Mouse (Mus musculus): ENCODE data around the gene Prg2. TPM values are rescaled to one million over a fixed set of nuclear protein-coding genes. Genes with fewer than 3 reads are reported as not detected.

Gene Prg2
- not detected for total RNA-seq (2021)
- long read RNA-seq, experiment 1 = 0 reads
- long read RNA-seq, experiment 2 = 0 reads

GRCm38 (mm10) chr2:84980188-84980587 lies at the start of gene Prg2:
TSS of gene Prg2 (plus strand) at chr2:84980461.
- no peak for DNase-seq (ENCODE audit: low spot score in 2 of 2)

- DNase-seq (ENCODE audit: low spot score in 2 of 2) = no peak
Observed at GRCm38 (mm10) chr2:84933992-84934648, 46.1 kb upstream of the Prg2 start.

GRCm38 (mm10) chr2:84934649-84935007 lies 45.6 kb upstream of the Prg2 start:
- no peak for DNase-seq (ENCODE audit: low spot score in 2 of 2)

- no peak for DNase-seq (ENCODE audit: low spot score in 2 of 2)
Observed at GRCm38 (mm10) chr2:84935065-84935464, 45.2 kb upstream of the Prg2 start.

- no peak for DNase-seq (ENCODE audit: low spot score in 2 of 2)
Observed at GRCm38 (mm10) chr2:84936474-84937429, 43.5 kb upstream of the Prg2 start, which contains the start of gene Slc43a3. TSS of gene Slc43a3 (plus strand) at chr2:84936579.

- DNase-seq (ENCODE audit: low spot score in 2 of 2) = no peak
Observed at GRCm38 (mm10) chr2:84937491-84938150, 42.6 kb upstream of the Prg2 start.

GRCm38 (mm10) chr2:84938249-84938946 lies 41.9 kb upstream of the Prg2 start:
- DNase-seq (ENCODE audit: low spot score in 2 of 2) = no peak

GRCm38 (mm10) chr2:84939306-84939705 lies 41.0 kb upstream of the Prg2 start:
- DNase-seq (ENCODE audit: low spot score in 2 of 2) = no peak

- DNase-seq (ENCODE audit: low spot score in 2 of 2) = no peak
Observed at GRCm38 (mm10) chr2:84939711-84940110, 40.5 kb upstream of the Prg2 start.

GRCm38 (mm10) chr2:84941332-84941731 lies 38.9 kb upstream of the Prg2 start:
- no peak for DNase-seq (ENCODE audit: low spot score in 2 of 2)

- DNase-seq (ENCODE audit: low spot score in 2 of 2) = no peak
Observed at GRCm38 (mm10) chr2:84941795-84942194, 38.5 kb upstream of the Prg2 start.

- DNase-seq (ENCODE audit: low spot score in 2 of 2) = no peak
Observed at GRCm38 (mm10) chr2:84947154-84947771, 33.0 kb upstream of the Prg2 start.

GRCm38 (mm10) chr2:84948252-84948651 lies 32.0 kb upstream of the Prg2 start:
- DNase-seq (ENCODE audit: low spot score in 2 of 2) = no peak

GRCm38 (mm10) chr2:84948721-84949120 lies 31.5 kb upstream of the Prg2 start:
- no peak for DNase-seq (ENCODE audit: low spot score in 2 of 2)

- peak in 1 of 2 experiments; percentile 12 for DNase-seq (ENCODE audit: low spot score in 2 of 2)
Observed at GRCm38 (mm10) chr2:84951027-84951426, 29.2 kb upstream of the Prg2 start.

GRCm38 (mm10) chr2:84952251-84952650 lies 28.0 kb upstream of the Prg2 start:
- DNase-seq (ENCODE audit: low spot score in 2 of 2) = no peak

GRCm38 (mm10) chr2:84952693-84953092 lies 27.6 kb upstream of the Prg2 start:
- DNase-seq (ENCODE audit: low spot score in 2 of 2) = no peak

- DNase-seq (ENCODE audit: low spot score in 2 of 2) = no peak
Observed at GRCm38 (mm10) chr2:84955435-84955834, 24.8 kb upstream of the Prg2 start.

GRCm38 (mm10) chr2:84956274-84956673 lies 24.0 kb upstream of the Prg2 start:
- DNase-seq (ENCODE audit: low spot score in 2 of 2) = peak; percentile 35 to 54

GRCm38 (mm10) chr2:84958588-84959264 lies 21.5 kb upstream of the Prg2 start:
- DNase-seq (ENCODE audit: low spot score in 2 of 2) = no peak

All from left cerebral cortex, adult 18-20 months (tissue).